Mouse (Mus musculus): Measurements from ENCODE around the gene Tomm34.
"Not testable (repeated sequence)": the region's sequence is repeated elsewhere in the genome, so short reads cannot be mapped to it uniquely, and the experiment has no call there.

Gene Tomm34

GRCm38 (mm10) chr2:164073120-164073519 is 2.2 kb upstream of the Tomm34 start:
- TF ChIP-seq NANOG (IDR thresholded peaks at IDR 0.05; ENCODE audit: borderline replicate concordance, low read length): no peak
- no peak for TF ChIP-seq POU5F1 (IDR thresholded peaks at IDR 0.05; ENCODE audit: borderline replicate concordance, low read length)
- no peak for TF ChIP-seq CTCF (conservative IDR thresholded peaks at IDR 0.05; ENCODE audit: low read length)

GRCm38 (mm10) chr2:164072109-164072508 is 1.1 kb upstream of the Tomm34 start:
- H3K4me1 ChIP-seq (replicated peaks; ENCODE audit: low read depth, low read length): peaks cover 68% of the 10 kb centered on the region
- TF ChIP-seq POU5F1 (IDR thresholded peaks at IDR 0.05; ENCODE audit: borderline replicate concordance, low read length) (no peak), NANOG (IDR thresholded peaks at IDR 0.05; ENCODE audit: borderline replicate concordance, low read length) (no peak), CTCF (conservative IDR thresholded peaks at IDR 0.05; ENCODE audit: low read length) (no peak)
- no peaks in the 10 kb centered on the region for H3K9me3 ChIP-seq (ENCODE audit: low read length)
- H3K27me3 ChIP-seq (ENCODE audit: insufficient read depth, low read length): no peaks in the 10 kb centered on the region
- H3K4me3 ChIP-seq (replicated peaks; ENCODE audit: low read length): no peak overlapping the region
- peaks cover 40% of the 10 kb centered on the region for H3K36me3 ChIP-seq (ENCODE audit: insufficient read depth, low read length)

More at GRCm38 (mm10) chr2:164073120-164073519, 2.2 kb upstream of the Tomm34 start:
- Histone ChIP-seq H3K27me3 (ENCODE audit: insufficient read depth, low read length) (no peaks in the 10 kb centered on the region), H3K36me3 (ENCODE audit: insufficient read depth, low read length) (peaks cover 35% of the 10 kb centered on the region), H3K4me1 (replicated peaks; ENCODE audit: low read depth, low read length) (peaks cover 67% of the 10 kb centered on the region), H3K9me3 (ENCODE audit: low read length) (no peaks in the 10 kb centered on the region), H3K4me3 (replicated peaks; ENCODE audit: low read length) (no peak overlapping the region)

GRCm38 (mm10) chr2:164071437-164071820 is 460 bp upstream of the Tomm34 start:
- Histone ChIP-seq H3K36me3 (ENCODE audit: insufficient read depth, low read length) (peaks cover 42% of the 10 kb centered on the region), H3K4me3 (replicated peaks; ENCODE audit: low read length) (peak overlapping the region; percentile 96), H3K4me1 (replicated peaks; ENCODE audit: low read depth, low read length) (peaks cover 68% of the 10 kb centered on the region)
- not testable (repeated sequence) for H3K27me3 ChIP-seq (ENCODE audit: insufficient read depth, low read length); H3K9me3 ChIP-seq (ENCODE audit: low read length)

- Histone ChIP-seq H3K36me3 (ENCODE audit: insufficient read depth, low read length) (peaks cover 46% of the 10 kb centered on the region), H3K4me1 (replicated peaks; ENCODE audit: low read depth, low read length) (peaks cover 66% of the 10 kb centered on the region), H3K4me3 (replicated peaks; ENCODE audit: low read length) (peak within 1 kb of the TSS; percentile 96), H3K27me3 (ENCODE audit: insufficient read depth, low read length) (no peaks in the 10 kb centered on the region), H3K9me3 (ENCODE audit: low read length) (no peaks in the 10 kb centered on the region)
- TF ChIP-seq CTCF (conservative IDR thresholded peaks at IDR 0.05; ENCODE audit: low read length) (no peak), NANOG (IDR thresholded peaks at IDR 0.05; ENCODE audit: borderline replicate concordance, low read length) (no peak), POU5F1 (IDR thresholded peaks at IDR 0.05; ENCODE audit: borderline replicate concordance, low read length) (no peak)
Observed at GRCm38 (mm10) chr2:164070142-164070764, 716 bp downstream of the Tomm34 start, which contains the start of gene Stk4. Stk4 (plus strand) TSS chr2:164070322.

- Histone ChIP-seq H3K27me3 (ENCODE audit: insufficient read depth, low read length) (no peaks in the 10 kb centered on the region), H3K4me1 (replicated peaks; ENCODE audit: low read depth, low read length) (peaks cover 19% of the 10 kb centered on the region), H3K9me3 (ENCODE audit: low read length) (no peaks in the 10 kb centered on the region), H3K36me3 (ENCODE audit: insufficient read depth, low read length) (peaks cover 95% of the 10 kb centered on the region), H3K4me3 (replicated peaks; ENCODE audit: low read length) (no peak overlapping the region)
- TF ChIP-seq CTCF (conservative IDR thresholded peaks at IDR 0.05; ENCODE audit: low read length): no peak
- TF ChIP-seq POU5F1 (IDR thresholded peaks at IDR 0.05; ENCODE audit: borderline replicate concordance, low read length): no peak
- TF ChIP-seq NANOG (IDR thresholded peaks at IDR 0.05; ENCODE audit: borderline replicate concordance, low read length): no peak
Observed at GRCm38 (mm10) chr2:164059634-164060235, 11.2 kb downstream of the Tomm34 start.

- Histone ChIP-seq H3K4me3 (replicated peaks; ENCODE audit: low read length) (no peak overlapping the region), H3K27me3 (ENCODE audit: insufficient read depth, low read length) (no peaks in the 10 kb centered on the region), H3K4me1 (replicated peaks; ENCODE audit: low read depth, low read length) (peaks cover 31% of the 10 kb centered on the region), H3K36me3 (ENCODE audit: insufficient read depth, low read length) (peaks cover 85% of the 10 kb centered on the region), H3K9me3 (ENCODE audit: low read length) (no peaks in the 10 kb centered on the region)
- TF ChIP-seq POU5F1 (IDR thresholded peaks at IDR 0.05; ENCODE audit: borderline replicate concordance, low read length): no peak
- no peak for TF ChIP-seq NANOG (IDR thresholded peaks at IDR 0.05; ENCODE audit: borderline replicate concordance, low read length)
Observed at GRCm38 (mm10) chr2:164054671-164055070, 16.3 kb downstream of the Tomm34 start.

- Histone ChIP-seq H3K9me3 (ENCODE audit: low read length) (no peaks in the 10 kb centered on the region), H3K4me1 (replicated peaks; ENCODE audit: low read depth, low read length) (peaks cover 35% of the 10 kb centered on the region), H3K4me3 (replicated peaks; ENCODE audit: low read length) (no peak overlapping the region), H3K36me3 (ENCODE audit: insufficient read depth, low read length) (peaks cover 76% of the 10 kb centered on the region), H3K27me3 (ENCODE audit: insufficient read depth, low read length) (no peaks in the 10 kb centered on the region)
- TF ChIP-seq POU5F1 (IDR thresholded peaks at IDR 0.05; ENCODE audit: borderline replicate concordance, low read length): no peak
- TF ChIP-seq NANOG (IDR thresholded peaks at IDR 0.05; ENCODE audit: borderline replicate concordance, low read length): no peak
Observed at GRCm38 (mm10) chr2:164053767-164054166, 17.2 kb downstream of the Tomm34 start.

- peaks cover 19% of the 10 kb centered on the region for H3K4me1 ChIP-seq (replicated peaks; ENCODE audit: low read depth, low read length)
- H3K36me3 ChIP-seq (ENCODE audit: insufficient read depth, low read length): peaks cover 13% of the 10 kb centered on the region
- no peaks in the 10 kb centered on the region for H3K27me3 ChIP-seq (ENCODE audit: insufficient read depth, low read length)
- peak overlapping the region; percentile 57 for H3K4me3 ChIP-seq (replicated peaks; ENCODE audit: low read length)
- no peaks in the 10 kb centered on the region for H3K9me3 ChIP-seq (ENCODE audit: low read length)
- TF ChIP-seq NANOG (IDR thresholded peaks at IDR 0.05; ENCODE audit: borderline replicate concordance, low read length) (no peak), CTCF (conservative IDR thresholded peaks at IDR 0.05; ENCODE audit: low read length) (no peak), POU5F1 (IDR thresholded peaks at IDR 0.05; ENCODE audit: borderline replicate concordance, low read length) (no peak)
Observed at GRCm38 (mm10) chr2:164047197-164047690, 23.7 kb downstream of the Tomm34 start.

- Histone ChIP-seq H3K4me3 (replicated peaks; ENCODE audit: low read length) (no peak overlapping the region), H3K4me1 (replicated peaks; ENCODE audit: low read depth, low read length) (peaks cover 4% of the 10 kb centered on the region), H3K36me3 (ENCODE audit: insufficient read depth, low read length) (no peaks in the 10 kb centered on the region), H3K27me3 (ENCODE audit: insufficient read depth, low read length) (no peaks in the 10 kb centered on the region), H3K9me3 (ENCODE audit: low read length) (no peaks in the 10 kb centered on the region)
- TF ChIP-seq NANOG (IDR thresholded peaks at IDR 0.05; ENCODE audit: borderline replicate concordance, low read length): no peak
- no peak for TF ChIP-seq CTCF (conservative IDR thresholded peaks at IDR 0.05; ENCODE audit: low read length)
- TF ChIP-seq POU5F1 (IDR thresholded peaks at IDR 0.05; ENCODE audit: borderline replicate concordance, low read length): no peak
Observed at GRCm38 (mm10) chr2:164041523-164041922, 29.4 kb downstream of the Tomm34 start.

Measured in E14TG2a.4 (cell line).